Mouse (Mus musculus) hindbrain, embryonic 13.5 days (tissue): ENCODE measurements at regions not wholly inside any gene's neighbourhood (a gene's known extent, or its start where the extent isn't known, plus 50 kb on each side); places are given as distances from the start of the nearest gene placed in this dataset.
A peak's percentile ranks its signal among the peaks of the same experiment; 100 is the strongest.

Experiments used
- ATAC-seq: fragments of 200-750 bp; cut with Nextera tagmentation; 2 replicates; pipeline ENCODE4 v1.8.0; 2017; ENCODE audit warnings: moderate TSS enrichment; ENCODE audit not compliant: low FRiP score
- H3K27ac ChIP-seq: fragments of 300-500 bp; sonication (generic); 2 replicates; pipeline ENCODE4 v1.5.1; 2015; ENCODE audit warnings: inconsistent platforms, mild to moderate bottlenecking, moderate library complexity
- H3K27me3 ChIP-seq: fragments of 300-500 bp; sonication (generic); 2 replicates; pipeline ENCODE4 v1.6.1; 2015; ENCODE audit warnings: mild to moderate bottlenecking, inconsistent platforms
- H3K36me3 ChIP-seq: fragments of 300-500 bp; sonication (generic); 2 replicates; pipeline ENCODE4 v1.6.1; 2015; ENCODE audit warnings: mild to moderate bottlenecking, inconsistent platforms
- H3K4me1 ChIP-seq: fragments of 300-500 bp; sonication (generic); replicated peaks from 2 replicates; pipeline ENCODE4 v1.6.1; 2015; ENCODE audit warnings: inconsistent platforms
- H3K4me2 ChIP-seq: fragments of 300-500 bp; sonication (generic); 2 replicates; pipeline ENCODE4 v1.6.1; 2015; ENCODE audit warnings: inconsistent platforms, mild to moderate bottlenecking, moderate library complexity
- H3K4me3 ChIP-seq: fragments of 300-500 bp; sonication (generic); 2 replicates; pipeline ENCODE4 v1.5.1; 2015; ENCODE audit warnings: mild to moderate bottlenecking, inconsistent platforms
- H3K9ac ChIP-seq: fragments of 300-500 bp; sonication (generic); 2 replicates; pipeline ENCODE4 v1.6.1; 2015; ENCODE audit warnings: mild to moderate bottlenecking, inconsistent platforms
- H3K9me3 ChIP-seq: fragments of 300-500 bp; sonication (generic); 2 replicates; pipeline ENCODE4 v1.6.1; 2016; ENCODE audit warnings: inconsistent platforms
- WGBS: fragments of 180-500 bp; shearing (Covaris S2); methylation state at CpG from one replicate; pipeline ENCODE4 v1.1.7; 2015; 5-methylcytosine and 5-hydroxymethylcytosine counted together

- Histone ChIP-seq H3K4me3 (no peak overlapping the region), H3K9me3 (no peaks in the 10 kb centered on the region), H3K27ac (no peak overlapping the region), H3K4me1 (peaks cover 6% of the 10 kb centered on the region), H3K4me2 (no peak overlapping the region), H3K9ac (no peak overlapping the region), H3K27me3 (no peaks in the 10 kb centered on the region), H3K36me3 (no peaks in the 10 kb centered on the region)
- WGBS, result 55% methylated on average over 8 of the region's 8 CpGs
- ATAC-seq, result no peak
These were observed 835.0 kb upstream of the Car8 start for GRCm38 (mm10) chr4:9073736-9074428.

GRCm38 (mm10) chr4:9072321-9072720 lies 833.5 kb upstream of the Car8 start:
- no peak overlapping the region for H3K27ac ChIP-seq
- H3K9ac ChIP-seq, result no peak overlapping the region
- no peak overlapping the region for H3K4me2 ChIP-seq
- no peak for ATAC-seq
- H3K9me3 ChIP-seq, result no peaks in the 10 kb centered on the region
- no peaks in the 10 kb centered on the region for H3K27me3 ChIP-seq
- H3K36me3 ChIP-seq, result no peaks in the 10 kb centered on the region
- H3K4me1 ChIP-seq, result peaks cover 6% of the 10 kb centered on the region
- no peak overlapping the region for H3K4me3 ChIP-seq
- 79% methylated on average over 5 of the region's 5 CpGs for WGBS

- Histone ChIP-seq H3K36me3 (no peaks in the 10 kb centered on the region), H3K27ac (no peak overlapping the region), H3K4me1 (no peaks in the 10 kb centered on the region; the same call in 1 of the 2 replicates), H3K9ac (no peak overlapping the region), H3K4me3 (no peak overlapping the region), H3K4me2 (no peak overlapping the region), H3K9me3 (no peaks in the 10 kb centered on the region), H3K27me3 (no peaks in the 10 kb centered on the region)
- 74% methylated on average over 2 of the region's 2 CpGs for WGBS
- no peak for ATAC-seq
These were observed 829.0 kb upstream of the Car8 start for GRCm38 (mm10) chr4:9067874-9068273.

- H3K27me3 ChIP-seq, result no peaks in the 10 kb centered on the region
- H3K4me2 ChIP-seq, result no peak overlapping the region
- no peak overlapping the region for H3K9ac ChIP-seq
- ATAC-seq, result no peak
- no peak overlapping the region for H3K27ac ChIP-seq
- H3K36me3 ChIP-seq, result no peaks in the 10 kb centered on the region
- H3K4me3 ChIP-seq, result no peak overlapping the region
- H3K9me3 ChIP-seq, result no peaks in the 10 kb centered on the region
- no peaks in the 10 kb centered on the region; the same call in 1 of the 2 replicates for H3K4me1 ChIP-seq
- 61% methylated on average over 10 of the region's 10 CpGs for WGBS
These were observed 827.4 kb upstream of the Car8 start for GRCm38 (mm10) chr4:9065981-9066815.

- no peak for ATAC-seq
- no peaks in the 10 kb centered on the region for H3K36me3 ChIP-seq
- H3K4me2 ChIP-seq, result no peak overlapping the region
- H3K27ac ChIP-seq, result no peak overlapping the region
- H3K9me3 ChIP-seq, result no peaks in the 10 kb centered on the region
- WGBS, result 77% methylated on average over 3 of the region's 3 CpGs
- H3K27me3 ChIP-seq, result no peaks in the 10 kb centered on the region
- no peak overlapping the region for H3K4me3 ChIP-seq
- peaks cover 8% of the 10 kb centered on the region; the same call in 1 of the 2 replicates for H3K4me1 ChIP-seq
- no peak overlapping the region for H3K9ac ChIP-seq
These were observed 823.1 kb upstream of the Car8 start for GRCm38 (mm10) chr4:9061941-9062340.

GRCm38 (mm10) chr4:9060221-9060620 lies 821.4 kb upstream of the Car8 start:
- peaks cover 8% of the 10 kb centered on the region; the same call in 1 of the 2 replicates for H3K4me1 ChIP-seq
- H3K9me3 ChIP-seq, result no peaks in the 10 kb centered on the region
- ATAC-seq, result peak; percentile 52; the same call in 1 of the 2 replicates
- no peak overlapping the region for H3K9ac ChIP-seq
- no peak overlapping the region for H3K27ac ChIP-seq
- H3K27me3 ChIP-seq, result no peaks in the 10 kb centered on the region
- no peak overlapping the region for H3K4me2 ChIP-seq
- WGBS, result 19% methylated on average over 5 of the region's 5 CpGs
- H3K4me3 ChIP-seq, result no peak overlapping the region
- H3K36me3 ChIP-seq, result no peaks in the 10 kb centered on the region

GRCm38 (mm10) chr4:9057676-9058075 lies 818.8 kb upstream of the Car8 start:
- Histone ChIP-seq H3K36me3 (no peaks in the 10 kb centered on the region), H3K4me2 (no peak overlapping the region), H3K4me3 (no peak overlapping the region), H3K27me3 (no peaks in the 10 kb centered on the region), H3K27ac (no peak overlapping the region), H3K9ac (no peak overlapping the region), H3K9me3 (no peaks in the 10 kb centered on the region), H3K4me1 (peaks cover 8% of the 10 kb centered on the region; the same call in 1 of the 2 replicates)
- ATAC-seq, result no peak
- WGBS, result 62% methylated on average over 4 of the region's 4 CpGs

- peaks cover 8% of the 10 kb centered on the region; the same call in 1 of the 2 replicates for H3K4me1 ChIP-seq
- H3K9me3 ChIP-seq, result no peaks in the 10 kb centered on the region
- no peak overlapping the region for H3K4me2 ChIP-seq
- no peak for ATAC-seq
- H3K9ac ChIP-seq, result no peak overlapping the region
- no peaks in the 10 kb centered on the region for H3K27me3 ChIP-seq
- WGBS, result 87% methylated on average over 7 of the region's 7 CpGs
- H3K4me3 ChIP-seq, result no peak overlapping the region
- H3K27ac ChIP-seq, result no peak overlapping the region
- H3K36me3 ChIP-seq, result no peaks in the 10 kb centered on the region
These were observed 818.3 kb upstream of the Car8 start for GRCm38 (mm10) chr4:9057113-9057512.

- Histone ChIP-seq H3K4me1 (peaks cover 8% of the 10 kb centered on the region; the same call in 1 of the 2 replicates), H3K9me3 (no peaks in the 10 kb centered on the region), H3K4me3 (no peak overlapping the region), H3K4me2 (no peak overlapping the region), H3K9ac (no peak overlapping the region), H3K27me3 (no peaks in the 10 kb centered on the region), H3K27ac (no peak overlapping the region), H3K36me3 (no peaks in the 10 kb centered on the region)
- 83% methylated on average over 4 of the region's 4 CpGs for WGBS
- ATAC-seq, result no peak
These were observed 817.0 kb upstream of the Car8 start for GRCm38 (mm10) chr4:9055876-9056275.

GRCm38 (mm10) chr4:9055266-9055820 lies 816.5 kb upstream of the Car8 start:
- 0 out of 2 replicates have a peak overlapping the region, but pooled peaks have one; percentile 8 for H3K27ac ChIP-seq
- no peak overlapping the region for H3K4me3 ChIP-seq
- H3K27me3 ChIP-seq, result no peaks in the 10 kb centered on the region
- no peaks in the 10 kb centered on the region for H3K36me3 ChIP-seq
- 68% methylated on average over 9 of the region's 9 CpGs for WGBS
- no peak overlapping the region for H3K4me2 ChIP-seq
- H3K9ac ChIP-seq, result no peak overlapping the region
- no peak for ATAC-seq
- no peaks in the 10 kb centered on the region for H3K9me3 ChIP-seq
- peaks cover 5% of the 10 kb centered on the region; the same call in 1 of the 2 replicates for H3K4me1 ChIP-seq

- no peak for ATAC-seq
These were observed 810.0 kb upstream of the Car8 start for GRCm38 (mm10) chr4:9048817-9049216.

GRCm38 (mm10) chr4:9047151-9047550 lies 808.3 kb upstream of the Car8 start:
- Histone ChIP-seq H3K36me3 (no peaks in the 10 kb centered on the region), H3K4me3 (no peak overlapping the region), H3K9me3 (no peaks in the 10 kb centered on the region), H3K27me3 (no peaks in the 10 kb centered on the region), H3K27ac (no peak overlapping the region), H3K9ac (no peak overlapping the region), H3K4me1 (no peaks in the 10 kb centered on the region), H3K4me2 (no peak overlapping the region)
- 71% methylated on average over 4 of the region's 4 CpGs for WGBS
- no peak for ATAC-seq

More at GRCm38 (mm10) chr4:9048817-9049216, 810.0 kb upstream of the Car8 start:
- H3K9me3 ChIP-seq, result no peaks in the 10 kb centered on the region
- H3K9ac ChIP-seq, result no peak overlapping the region
- H3K4me1 ChIP-seq, result no peaks in the 10 kb centered on the region
- 92% methylated on average over 1 of the region's 1 CpGs for WGBS
- no peaks in the 10 kb centered on the region for H3K27me3 ChIP-seq
- no peak overlapping the region for H3K4me2 ChIP-seq
- no peak overlapping the region for H3K27ac ChIP-seq
- H3K36me3 ChIP-seq, result no peaks in the 10 kb centered on the region
- no peak overlapping the region for H3K4me3 ChIP-seq
